Mouse (Mus musculus) layer of hippocampus, adult 2 months (tissue): ENCODE measurements around the gene Rras2. TPM values are rescaled to one million over a fixed set of nuclear protein-coding genes. Genes with fewer than 3 reads are reported as not detected.

Source experiments
- DNase-seq, 2 experiments: peaks; one replicate each; pipeline ENCODE4 v3.0.0; 2022; ENCODE audit warnings: low spot score in 2 of 2
- H3K27ac ChIP-seq: fragments of 200-600 bp; 2 replicates; pipeline ENCODE4 v1.8.1; 2022
- H3K4me3 ChIP-seq: fragments of 200-600 bp; 2 replicates; pipeline ENCODE4 v1.8.1; 2022; ENCODE audit warnings: mild to moderate bottlenecking
- CTCF ChIP-seq: fragments of 200-600 bp; conservative IDR thresholded peaks from 2 replicates; pipeline ENCODE4 v1.8.1; 2022; ENCODE audit warnings: antibody characterized with exemption, mild to moderate bottlenecking, moderate library complexity
- total RNA-seq, 2 experiments: library from RNA; stranded (reverse); gene quantifications; 2 replicates each; pipeline ENCODE4 v1.2.3; 2021

Gene Rras2
- total RNA-seq, 2 experiments from 2014 or later: 26.0 to 27.6 TPM

DNA sequence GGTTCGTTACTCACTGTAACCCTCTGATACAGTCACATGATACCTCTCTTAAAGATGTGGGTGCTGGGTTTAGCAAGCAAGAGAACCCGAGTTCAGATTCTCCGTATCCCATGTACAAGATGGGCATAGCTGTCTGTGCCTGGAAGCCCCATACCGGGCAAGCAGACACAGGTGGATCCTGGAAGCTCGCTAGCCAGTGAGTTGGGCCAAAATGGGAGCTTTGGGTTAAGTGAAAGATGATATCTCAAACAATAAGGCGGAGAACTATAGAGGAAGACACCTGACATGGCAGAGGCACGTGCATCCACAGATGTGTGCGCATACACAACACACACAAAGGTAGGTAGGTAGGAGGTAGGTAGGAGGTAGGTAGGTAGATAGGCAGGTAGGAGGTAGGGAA is 90.7 kb downstream of the Rras2 start:
- TF ChIP-seq CTCF: no peak
- H3K27ac ChIP-seq: no peak overlapping the region
- DNase-seq: no peak
- H3K4me3 ChIP-seq: no peak overlapping the region

DNA sequence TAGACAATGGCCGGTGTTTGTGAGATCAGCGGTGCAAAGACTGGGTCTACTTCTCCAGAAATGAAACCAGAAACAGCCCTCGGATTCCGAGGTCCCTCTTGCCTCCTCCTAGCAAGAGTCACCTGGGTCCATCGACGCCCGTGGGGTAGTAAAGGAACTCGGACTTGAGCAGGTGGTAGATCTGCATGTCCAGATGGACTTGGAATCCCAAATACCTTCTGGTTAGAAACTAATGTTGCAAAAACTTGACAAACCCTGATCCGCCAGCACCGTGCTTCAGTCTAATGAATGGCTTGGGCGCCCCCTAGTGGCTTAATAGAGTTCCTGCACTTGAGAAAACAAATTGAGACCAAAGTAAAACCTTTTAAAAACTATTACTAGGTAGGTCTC is 96.9 kb downstream of the Rras2 start:
- peak; percentile 99 for TF ChIP-seq CTCF
- peak; percentile 80 to 83 for DNase-seq
- Histone ChIP-seq H3K4me3 (peak overlapping the region; percentile 44), H3K27ac (peak overlapping the region; percentile 84)

- DNase-seq: no peak
- TF ChIP-seq CTCF: no peak
- H3K27ac ChIP-seq: peak overlapping the region; percentile 84
- peak overlapping the region; percentile 44 for H3K4me3 ChIP-seq
Measured at GRCm38 (mm10) chr7:114020057-114020703, 97.4 kb downstream of the Rras2 start.

GRCm38 (mm10) chr7:114018861-114019260 is 98.7 kb downstream of the Rras2 start:
- DNase-seq: no peak
- Histone ChIP-seq H3K27ac (no peak overlapping the region), H3K4me3 (no peak overlapping the region)
- no peak for TF ChIP-seq CTCF

DNA sequence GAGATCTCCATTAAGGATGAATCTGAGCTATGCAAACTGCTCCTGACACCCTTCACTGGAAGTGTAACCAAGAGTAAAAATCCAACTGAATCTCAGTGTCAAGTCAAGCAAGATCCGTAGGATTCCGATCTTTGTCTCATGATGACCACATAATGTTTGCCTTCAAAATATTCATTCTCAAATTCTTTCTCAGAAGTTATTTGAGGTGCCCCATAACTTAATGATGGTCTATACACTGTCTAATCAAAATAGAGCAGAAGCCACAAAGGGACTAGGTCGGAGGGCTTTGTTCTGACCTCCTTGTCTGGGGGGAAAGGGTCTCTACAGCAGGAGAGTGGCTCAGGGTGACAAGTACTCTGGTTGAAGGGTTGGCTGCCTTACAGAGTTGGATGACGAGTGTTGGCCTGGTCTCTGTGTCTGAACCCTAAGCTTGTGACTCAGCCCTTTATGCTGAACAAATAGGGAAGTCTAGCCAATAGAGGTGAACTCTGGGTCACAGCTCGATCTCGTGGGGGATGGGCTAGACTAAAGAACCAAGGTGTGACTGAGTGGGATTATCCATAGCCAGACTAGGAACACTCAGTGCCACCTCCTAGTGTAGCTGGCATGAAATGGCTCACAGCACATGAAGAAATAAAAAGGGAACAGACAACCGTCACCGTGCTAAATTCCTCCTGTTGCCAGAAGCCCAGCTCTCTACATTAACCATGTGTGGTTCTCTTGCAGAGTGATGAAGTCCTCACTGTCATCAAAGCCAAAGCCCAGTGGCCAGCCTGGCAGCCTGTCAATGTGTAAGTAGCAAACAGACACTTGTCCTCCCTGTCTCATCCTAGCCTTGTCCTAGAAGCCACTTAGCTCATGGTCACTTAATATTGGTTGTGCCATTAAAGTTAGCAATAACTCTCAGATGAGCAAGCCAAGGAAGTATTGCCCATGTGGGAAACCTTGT is 101.3 kb downstream of the Rras2 start:
- no peak for TF ChIP-seq CTCF
- Histone ChIP-seq H3K4me3 (no peak overlapping the region), H3K27ac (no peak overlapping the region)
- DNase-seq: no peak

DNA sequence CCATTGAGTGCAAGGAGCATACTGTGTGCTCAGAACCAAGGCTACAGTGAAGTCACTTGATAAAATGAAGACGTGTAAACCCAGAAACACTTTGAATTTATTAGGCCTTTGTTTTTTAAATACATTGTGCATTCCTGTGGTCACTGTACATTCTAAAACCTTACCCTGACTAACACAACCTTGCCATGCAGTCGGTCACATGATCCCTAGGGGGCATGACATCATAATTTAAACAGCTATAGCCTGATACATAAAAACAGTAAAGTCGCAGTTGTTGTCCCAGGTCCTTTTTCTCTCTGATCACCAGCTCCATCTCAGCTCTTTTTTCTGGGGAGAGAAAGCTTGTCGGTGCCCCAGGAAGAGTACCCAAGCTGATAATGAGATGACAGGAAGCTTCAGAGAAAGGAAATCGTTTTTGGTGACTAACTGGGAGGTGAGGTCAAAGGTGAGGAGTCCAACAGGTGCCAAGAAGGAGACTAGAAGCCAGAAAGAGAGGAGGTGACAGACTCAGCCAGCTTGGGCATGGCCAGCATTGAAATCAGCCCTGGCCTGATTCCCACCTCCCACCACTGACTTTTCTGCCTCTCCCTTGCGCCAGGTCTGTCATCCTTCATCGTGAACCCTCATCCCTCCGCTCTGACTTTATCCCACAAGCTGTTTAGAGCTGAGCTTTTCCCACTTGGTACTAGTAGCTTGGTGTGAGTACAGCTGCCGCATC is 105.7 kb downstream of the Rras2 start:
- DNase-seq: no peak
- Histone ChIP-seq H3K27ac (no peak overlapping the region), H3K4me3 (no peak overlapping the region)
- no peak for TF ChIP-seq CTCF

DNA sequence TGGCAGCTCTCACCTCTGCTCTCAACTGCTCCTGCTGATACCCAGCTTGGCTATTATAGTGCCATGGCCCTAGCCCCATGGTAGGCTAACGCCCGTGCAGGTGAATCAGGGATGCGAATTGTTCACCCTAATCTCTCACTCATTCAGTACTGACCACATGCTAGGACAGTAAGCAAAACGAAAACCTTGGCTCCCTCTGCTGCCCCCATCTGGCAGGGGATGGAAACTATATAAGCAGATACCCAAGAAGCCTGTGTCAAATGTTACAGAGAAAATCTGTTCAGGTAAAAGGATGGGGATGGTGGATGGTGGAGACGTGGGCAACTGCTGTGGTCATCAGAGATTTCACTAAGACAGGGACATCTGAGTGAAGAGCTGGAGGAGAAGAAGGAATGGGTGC is 110.0 kb downstream of the Rras2 start:
- peak in 1 of 2 experiments; percentile 33 for DNase-seq

DNA sequence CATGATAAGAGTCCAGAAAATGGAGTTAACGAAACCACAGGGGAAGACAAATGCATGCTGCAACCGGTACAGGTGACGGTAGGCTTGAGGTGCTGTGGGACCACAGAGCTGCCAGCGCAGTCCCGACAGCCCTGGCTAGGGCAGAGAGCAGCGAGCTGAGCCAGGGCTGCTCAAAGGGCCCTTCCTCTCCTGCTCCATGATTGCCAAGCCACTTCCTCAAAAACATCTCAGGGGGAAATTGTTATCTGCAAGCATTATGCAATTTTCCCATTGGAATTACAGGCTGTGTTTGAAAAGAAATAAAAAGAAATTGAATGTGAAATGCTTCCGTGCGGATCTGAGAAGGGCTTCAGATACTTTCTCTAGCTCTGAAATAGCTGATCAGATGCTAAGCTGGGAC is 111.1 kb downstream of the Rras2 start:
- no peak overlapping the region for H3K27ac ChIP-seq
- no peak overlapping the region for H3K4me3 ChIP-seq
- TF ChIP-seq CTCF: no peak
- no peak for DNase-seq

More for the DNA sequence above, 110.0 kb downstream of the Rras2 start:
- H3K4me3 ChIP-seq: no peak overlapping the region
- TF ChIP-seq CTCF: peak; percentile 74
- H3K27ac ChIP-seq: no peak overlapping the region

DNA sequence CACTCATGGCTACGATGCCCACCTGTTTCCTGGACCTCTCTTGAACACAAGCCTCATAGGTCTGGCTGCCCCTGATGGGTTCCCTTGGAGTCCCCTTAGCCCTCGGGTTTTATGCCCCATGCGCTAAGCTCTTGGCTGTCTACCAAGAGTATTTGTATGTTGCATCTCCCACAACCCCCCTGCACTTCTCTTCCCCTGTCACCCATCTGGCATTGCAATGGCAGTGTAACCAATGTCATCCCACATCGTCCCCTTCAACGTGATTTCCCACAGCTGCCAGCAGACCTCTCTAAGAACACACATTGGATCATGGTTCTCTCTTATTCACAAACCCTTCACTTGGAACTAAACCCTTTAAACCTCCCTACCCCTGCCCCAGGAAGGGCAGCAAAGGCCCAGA is 112.1 kb downstream of the Rras2 start:
- Histone ChIP-seq H3K4me3 (no peak overlapping the region), H3K27ac (no peak overlapping the region)
- no peak for DNase-seq
- TF ChIP-seq CTCF: no peak

- TF ChIP-seq CTCF: no peak
- H3K27ac ChIP-seq: no peak overlapping the region
- no peak overlapping the region for H3K4me3 ChIP-seq
- no peak for DNase-seq
Measured at GRCm38 (mm10) chr7:114004171-114004570, 113.4 kb downstream of the Rras2 start.

GRCm38 (mm10) chr7:113997675-113998354 is 119.8 kb downstream of the Rras2 start:
- Histone ChIP-seq H3K4me3 (no peak overlapping the region), H3K27ac (no peak overlapping the region)
- no peak for DNase-seq
- no peak for TF ChIP-seq CTCF

Other genes with a start within 250 kb of the Rras2 start
- gene Copb1, start 136.9 kb upstream of the Rras2 start, total RNA-seq: 10 to 100 TPM; 60.7 to 61.2 TPM
- 100 to 1,000 TPM; 110 to 117 TPM for gene Psma1, start 158.3 kb upstream of the Rras2 start, total RNA-seq